Mouse (Mus musculus): ENCODE measurements around the gene Hnrnpll. TPM values are rescaled to one million over a fixed set of nuclear protein-coding genes. Genes with fewer than 3 reads are reported as not detected.

Hnrnpll gene
- total and polyA plus RNA-seq, 2 experiments from 2014 or later: 40.0 to 41.8 TPM

DNA sequence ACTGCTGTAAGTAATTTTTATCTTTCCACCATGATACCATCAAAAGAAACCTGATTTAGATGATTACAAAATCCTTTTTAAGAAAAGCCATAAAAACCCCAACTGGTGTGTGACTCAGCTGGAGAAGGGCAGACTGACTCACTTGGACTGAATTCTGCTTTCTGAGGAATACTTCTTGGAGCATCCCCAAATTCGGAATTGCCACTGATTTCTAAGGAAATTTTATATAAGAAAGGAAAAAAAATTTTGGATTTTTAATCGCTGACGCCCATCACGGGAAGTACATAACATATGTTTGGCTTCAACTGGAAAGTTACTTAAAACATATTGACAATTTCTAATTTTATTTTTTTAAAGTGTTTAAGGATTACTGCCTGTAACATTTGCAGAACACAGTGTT is 16.6 kb upstream of the Hnrnpll start:
- Histone ChIP-seq H3K4me1 (ENCODE audit: insufficient read depth, low read length) (no peaks in the 10 kb centered on the region), H3K9ac (replicated peaks; ENCODE audit: low read length) (no peak overlapping the region), H3K27ac (no peak overlapping the region), H3K36me3 (ENCODE audit: insufficient read depth, low read length) (no peaks in the 10 kb centered on the region), H3K4me2 (ENCODE audit: low read depth, low read length) (no peak overlapping the region), H3K27me3 (ENCODE audit: insufficient read depth, low read length) (no peaks in the 10 kb centered on the region), H3K4me3 (ENCODE audit: low read length) (no peak overlapping the region), H3K9me3 (ENCODE audit: low read length) (no peaks in the 10 kb centered on the region)
- ATAC-seq (no peak), DNase-seq (ENCODE audit: low spot score) (no peak)
- no peak for TF ChIP-seq CTCF (IDR thresholded peaks at IDR 0.05; ENCODE audit: low read depth)
- WGBS: 88% methylated on average over 4 of the region's 4 CpGs

DNA sequence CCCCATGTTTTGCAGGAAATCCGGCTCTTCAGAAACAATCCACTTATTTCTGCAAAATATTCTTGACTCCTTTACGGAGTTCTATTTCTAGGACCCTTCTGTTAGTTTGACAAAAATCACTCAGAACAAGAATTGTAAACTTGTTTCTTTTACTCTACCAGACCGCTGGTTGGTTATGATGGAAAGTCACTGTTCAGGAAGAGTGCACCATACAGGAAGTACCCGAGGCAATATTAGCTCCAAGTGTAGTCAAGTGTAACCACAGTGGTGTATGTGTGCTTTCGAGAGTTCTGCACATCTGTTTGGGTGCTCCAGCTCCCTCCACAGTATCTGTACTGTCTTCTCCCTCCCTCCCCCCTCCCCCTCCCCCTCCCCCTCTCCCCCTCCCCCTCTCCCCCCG is 5.1 kb upstream of the Hnrnpll start:
- no peak for TF ChIP-seq CTCF (IDR thresholded peaks at IDR 0.05; ENCODE audit: low read depth)
- Histone ChIP-seq H3K4me3 (ENCODE audit: low read length) (no peak overlapping the region), H3K4me1 (ENCODE audit: insufficient read depth, low read length) (no peaks in the 10 kb centered on the region; the same call in 1 of the 2 replicates), H3K9ac (replicated peaks; ENCODE audit: low read length) (no peak overlapping the region), H3K9me3 (ENCODE audit: low read length) (no peaks in the 10 kb centered on the region), H3K36me3 (ENCODE audit: insufficient read depth, low read length) (no peaks in the 10 kb centered on the region), H3K27me3 (ENCODE audit: insufficient read depth, low read length) (no peaks in the 10 kb centered on the region), H3K4me2 (ENCODE audit: low read depth, low read length) (no peak overlapping the region), H3K27ac (no peak overlapping the region)
- WGBS: 79% methylated on average over 6 of the region's 6 CpGs
- ATAC-seq: no peak
- DNase-seq (ENCODE audit: low spot score): no peak

DNA sequence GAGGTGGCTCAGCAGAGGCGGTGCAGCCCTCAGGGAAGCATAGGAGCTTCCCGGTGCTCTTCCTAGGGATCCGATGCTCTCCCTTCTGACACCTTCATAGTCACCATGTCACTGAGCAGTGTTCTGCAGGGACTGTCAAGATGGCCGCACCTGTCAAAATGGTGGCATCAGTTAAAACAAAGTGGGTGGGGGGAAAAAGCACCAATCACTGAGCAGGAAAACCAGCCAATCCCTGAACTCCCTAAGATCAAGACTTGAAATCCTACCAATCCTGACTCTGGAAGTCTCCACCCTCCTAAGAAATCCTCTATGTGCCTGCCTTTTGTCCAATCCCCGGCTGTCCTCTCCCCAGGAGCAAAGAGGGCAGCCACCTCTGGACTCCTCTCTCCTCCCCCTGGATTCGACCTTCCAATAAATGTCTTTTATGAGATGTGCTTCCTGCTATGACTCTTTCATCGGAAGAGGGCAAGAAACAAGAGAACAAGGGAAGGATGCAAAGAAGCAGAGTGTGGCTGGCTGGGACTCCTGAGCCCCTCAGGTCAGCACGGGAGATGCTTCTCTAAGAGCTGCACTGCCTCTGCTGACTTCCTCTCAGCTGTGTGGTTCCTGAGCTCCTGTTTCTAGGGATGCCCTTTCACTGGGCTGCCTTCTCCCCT is 1.8 kb upstream of the Hnrnpll start:
- Histone ChIP-seq H3K36me3 (ENCODE audit: insufficient read depth, low read length) (no peaks in the 10 kb centered on the region), H3K27me3 (ENCODE audit: insufficient read depth, low read length) (no peaks in the 10 kb centered on the region), H3K4me1 (ENCODE audit: insufficient read depth, low read length) (peaks cover 9% of the 10 kb centered on the region), H3K27ac (no peak overlapping the region), H3K9me3 (ENCODE audit: low read length) (no peaks in the 10 kb centered on the region), H3K4me3 (ENCODE audit: low read length) (no peak overlapping the region), H3K4me2 (ENCODE audit: low read depth, low read length) (no peak overlapping the region), H3K9ac (replicated peaks; ENCODE audit: low read length) (no peak overlapping the region)
- ATAC-seq (no peak), DNase-seq (ENCODE audit: low spot score) (peak; percentile 11)
- WGBS: 63% methylated on average over 8 of the region's 8 CpGs
- no peak for TF ChIP-seq CTCF (IDR thresholded peaks at IDR 0.05; ENCODE audit: low read depth)

DNA sequence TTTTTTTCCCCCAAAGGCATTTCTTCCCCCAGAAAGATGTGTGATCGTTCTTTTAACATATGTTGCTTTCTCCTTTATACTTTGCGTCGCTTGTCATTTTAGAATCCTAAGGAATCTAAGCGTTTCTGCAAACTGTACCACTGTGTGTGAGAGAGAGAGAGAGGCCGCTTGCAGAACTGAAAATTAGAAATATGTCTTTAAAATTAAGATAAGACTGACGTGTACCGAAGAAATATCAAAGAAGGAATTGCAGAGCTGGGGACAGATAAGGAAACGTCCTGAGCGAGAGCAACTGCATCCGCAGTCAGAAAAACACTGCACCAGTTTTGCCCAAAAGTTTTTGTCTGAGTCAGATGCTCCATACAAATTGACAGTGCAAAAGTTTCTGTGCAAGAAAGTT is 1.3 kb upstream of the Hnrnpll start:
- Histone ChIP-seq H3K27me3 (ENCODE audit: insufficient read depth, low read length) (no peaks in the 10 kb centered on the region), H3K9ac (replicated peaks; ENCODE audit: low read length) (no peak overlapping the region), H3K36me3 (ENCODE audit: insufficient read depth, low read length) (no peaks in the 10 kb centered on the region), H3K4me2 (ENCODE audit: low read depth, low read length) (peak overlapping the region; percentile 87), H3K9me3 (ENCODE audit: low read length) (no peaks in the 10 kb centered on the region), H3K4me1 (ENCODE audit: insufficient read depth, low read length) (peaks cover 9% of the 10 kb centered on the region), H3K27ac (no peak overlapping the region), H3K4me3 (ENCODE audit: low read length) (no peak overlapping the region)
- no peak for TF ChIP-seq CTCF (IDR thresholded peaks at IDR 0.05; ENCODE audit: low read depth)
- DNase-seq (ENCODE audit: low spot score): no peak
- no peak for ATAC-seq
- 87% methylated on average over 10 of the region's 10 CpGs for WGBS

DNA sequence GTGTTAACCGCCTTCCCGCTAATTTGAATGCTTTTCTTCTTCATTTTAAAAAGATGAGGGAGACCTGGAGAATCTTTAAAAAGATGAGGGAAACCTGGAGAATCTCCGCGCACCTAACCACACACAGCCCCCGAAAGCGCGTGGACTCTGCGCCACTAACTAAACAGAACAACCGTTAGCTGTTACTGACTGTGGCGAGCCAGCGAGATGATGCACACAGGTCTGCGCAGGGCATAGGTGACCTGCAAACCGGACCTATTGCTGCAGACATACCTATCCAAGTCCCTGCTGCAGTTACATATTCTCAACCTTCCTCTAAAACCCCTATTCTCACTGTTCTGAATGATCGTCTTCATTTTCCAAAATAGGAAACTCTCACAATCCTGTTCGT is 481 bp upstream of the Hnrnpll start:
- Histone ChIP-seq H3K4me3 (ENCODE audit: low read length) (peak overlapping the region; percentile 98), H3K9ac (replicated peaks; ENCODE audit: low read length) (peak overlapping the region; percentile 98), H3K4me1 (ENCODE audit: insufficient read depth, low read length) (peaks cover 9% of the 10 kb centered on the region), H3K27ac (peak overlapping the region; percentile 100), H3K4me2 (ENCODE audit: low read depth, low read length) (peak overlapping the region; percentile 87), H3K9me3 (ENCODE audit: low read length) (no peaks in the 10 kb centered on the region), H3K36me3 (ENCODE audit: insufficient read depth, low read length) (no peaks in the 10 kb centered on the region), H3K27me3 (ENCODE audit: insufficient read depth, low read length) (no peaks in the 10 kb centered on the region)
- peak; percentile 24; the same call in 1 of the 2 replicates for ATAC-seq
- TF ChIP-seq CTCF (IDR thresholded peaks at IDR 0.05; ENCODE audit: low read depth): no peak
- 2% methylated on average over 15 of the region's 15 CpGs for WGBS
- peak; percentile 35 for DNase-seq (ENCODE audit: low spot score)

DNA sequence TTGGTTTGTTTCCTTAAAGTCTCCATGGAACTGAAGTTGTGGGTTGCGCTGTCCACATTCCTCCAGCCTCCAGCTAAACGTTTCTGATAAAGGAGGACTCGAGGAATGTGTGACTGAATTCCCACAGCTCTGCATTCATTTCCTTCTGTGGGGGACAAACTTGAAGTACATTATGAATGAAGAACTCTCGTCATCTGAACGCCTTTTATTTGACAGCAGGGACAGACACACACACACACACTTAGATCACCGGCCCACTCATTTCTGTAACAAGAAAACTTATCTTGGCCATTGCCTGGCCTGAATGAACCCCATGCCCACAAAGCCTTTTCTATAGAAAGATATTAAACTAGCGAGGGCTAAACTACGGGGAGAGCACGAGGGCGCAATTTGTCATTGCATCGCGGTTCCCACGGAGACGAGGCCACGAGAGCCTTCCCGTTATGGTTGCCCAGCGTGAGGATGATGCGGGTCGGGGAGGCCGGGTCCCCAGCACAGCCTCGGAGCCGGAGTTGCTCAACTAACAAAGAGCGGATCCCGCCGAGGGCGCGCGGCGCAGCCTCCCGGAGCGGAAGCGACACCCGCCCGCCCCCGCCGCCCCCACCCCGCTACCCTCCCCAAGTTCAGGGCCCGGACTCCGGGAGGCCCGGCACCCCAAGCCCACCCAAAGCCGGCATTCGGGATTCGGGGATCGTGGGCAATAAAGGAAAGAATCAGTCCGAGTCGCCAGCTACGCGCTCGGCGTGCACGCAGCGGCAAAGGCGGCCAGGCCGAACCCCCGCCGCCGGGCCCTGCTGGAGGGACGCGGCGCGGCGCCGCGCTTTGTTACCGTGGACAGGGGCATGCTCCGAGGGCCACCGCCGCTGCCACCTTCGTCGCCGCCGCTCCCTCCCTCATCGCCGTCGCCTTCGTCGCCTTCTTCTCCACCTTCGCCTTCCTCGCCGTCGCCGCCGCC is 1.0 kb downstream of the Hnrnpll start:
- H3K4me2 ChIP-seq (ENCODE audit: low read depth, low read length): peak overlapping the region; percentile 87
- no peaks in the 10 kb centered on the region for H3K9me3 ChIP-seq (ENCODE audit: low read length)
- H3K9ac ChIP-seq (replicated peaks; ENCODE audit: low read length): peak overlapping the region; percentile 98
- DNase-seq (ENCODE audit: low spot score) (peak; percentile 63), ATAC-seq (no peak)
- peaks cover 9% of the 10 kb centered on the region for H3K4me1 ChIP-seq (ENCODE audit: insufficient read depth, low read length)
- H3K36me3 ChIP-seq (ENCODE audit: insufficient read depth, low read length): no peaks in the 10 kb centered on the region
- peak overlapping the region; percentile 100 for H3K27ac ChIP-seq
- under 1% methylated on average over 62 of the region's 83 CpGs for WGBS
- no peaks in the 10 kb centered on the region for H3K27me3 ChIP-seq (ENCODE audit: insufficient read depth, low read length)
- H3K4me3 ChIP-seq (ENCODE audit: low read length): peak overlapping the region; percentile 98
- TF ChIP-seq CTCF (IDR thresholded peaks at IDR 0.05; ENCODE audit: low read depth): no peak

Measured in hindbrain, postnatal 0 days (tissue).